Mouse (Mus musculus) embryonic facial prominence, embryonic 11.5 days (tissue): ENCODE measurements around the gene Ptrh2. TPM values are rescaled to one million over a fixed set of nuclear protein-coding genes. Genes with fewer than 3 reads are reported as not detected.

Source experiments
- ATAC-seq: fragments of 200-750 bp; cut with Nextera tagmentation; replicated peaks from 2 replicates; pipeline ENCODE4 v1.8.0; 2017; ENCODE audit warnings: low read depth; ENCODE audit not compliant: insufficient number of reproducible peaks, low FRiP score, low TSS enrichment
- DNase-seq: peaks from one replicate; pipeline ENCODE4 v3.0.0-alpha.2; 2015; ENCODE audit warnings: low spot score
- H3K27ac ChIP-seq: fragments of 300-500 bp; sonication (generic); replicated peaks from 2 replicates; pipeline ENCODE4 v1.5.1; 2014; ENCODE audit warnings: mild to moderate bottlenecking, low read depth, low read length, control low read depth
- H3K27me3 ChIP-seq: fragments of 300-500 bp; sonication (generic); 2 replicates; pipeline ENCODE4 v1.6.1; 2014; ENCODE audit warnings: mild to moderate bottlenecking, low read length, moderate library complexity, mixed read lengths; ENCODE audit not compliant: control insufficient read depth, insufficient read depth
- H3K36me3 ChIP-seq: fragments of 300-500 bp; sonication (generic); replicated peaks from 2 replicates; pipeline ENCODE4 v1.6.1; 2014; ENCODE audit warnings: low read depth, mild to moderate bottlenecking, low read length, moderate library complexity, mixed read lengths; ENCODE audit not compliant: control insufficient read depth, insufficient read depth
- H3K4me1 ChIP-seq: fragments of 300-500 bp; sonication (generic); 2 replicates; pipeline ENCODE4 v1.6.1; 2014; ENCODE audit warnings: low read length, mixed read lengths; ENCODE audit not compliant: control insufficient read depth, insufficient read depth
- H3K4me2 ChIP-seq: fragments of 300-500 bp; sonication (generic); 2 replicates; pipeline ENCODE4 v1.6.1; 2014; ENCODE audit warnings: low read depth, mild to moderate bottlenecking, control low read depth, low read length, moderate library complexity
- H3K4me3 ChIP-seq: fragments of 300-500 bp; sonication (generic); 2 replicates; pipeline ENCODE4 v1.5.1; 2014; ENCODE audit warnings: low read depth, low read length, control low read depth
- H3K9ac ChIP-seq: fragments of 300-500 bp; sonication (generic); replicated peaks from 2 replicates; pipeline ENCODE4 v1.6.1; 2014; ENCODE audit warnings: mild to moderate bottlenecking, control low read depth, low read length
- H3K9me3 ChIP-seq: fragments of 300-500 bp; sonication (generic); replicated peaks from 2 replicates; pipeline ENCODE4 v1.6.1; 2016; ENCODE audit warnings: mild to moderate bottlenecking, low read length, inconsistent platforms, mixed read lengths; ENCODE audit not compliant: control insufficient read depth
- WGBS: fragments of 180-500 bp; shearing (Covaris S2); extraction: QIAGEN DNeasy Blood & Tissue Kit; methylation state at CpG from one replicate; pipeline ENCODE4 v1.1.7; 2014; 5-methylcytosine and 5-hydroxymethylcytosine counted together
- polyA plus RNA-seq: library from polyadenylated mRNA; unstranded; fragments of >200 nt; fragmentation: Nextera tagmentation; extraction: Ambion mirVana; gene quantifications from 2 replicates; pipeline ENCODE4 v1.2.1, GENCODE M21; 2014

Gene Ptrh2
- polyA plus RNA-seq, 1 experiment from 2014 or later, result 49.6 TPM

- H3K4me1 ChIP-seq, result no peaks in the 10 kb centered on the region
These were observed 35.9 kb upstream of the Ptrh2 start for GRCm38 (mm10) chr11:86647706-86648447.

GRCm38 (mm10) chr11:86649542-86649941 is 34.2 kb upstream of the Ptrh2 start:
- H3K9me3 ChIP-seq, result no peaks in the 10 kb centered on the region
- H3K27ac ChIP-seq, result no peak overlapping the region
- no peak overlapping the region for H3K4me2 ChIP-seq
- no peak overlapping the region for H3K4me3 ChIP-seq
- no peaks in the 10 kb centered on the region for H3K4me1 ChIP-seq
- no peaks in the 10 kb centered on the region for H3K27me3 ChIP-seq
- DNase-seq, result no peak
- no peak overlapping the region for H3K9ac ChIP-seq
- ATAC-seq, result no peak
- H3K36me3 ChIP-seq, result no peaks in the 10 kb centered on the region
- WGBS, result 85% methylated on average over 1 of the region's 1 CpGs

More at GRCm38 (mm10) chr11:86647706-86648447, 35.9 kb upstream of the Ptrh2 start:
- H3K9ac ChIP-seq, result no peak overlapping the region
- ATAC-seq (no peak), DNase-seq (no peak)
- no peaks in the 10 kb centered on the region for H3K9me3 ChIP-seq
- H3K27me3 ChIP-seq, result no peaks in the 10 kb centered on the region
- H3K4me3 ChIP-seq, result no peak overlapping the region
- H3K4me2 ChIP-seq, result no peak overlapping the region
- no peaks in the 10 kb centered on the region for H3K36me3 ChIP-seq
- H3K27ac ChIP-seq, result no peak overlapping the region
- WGBS, result 78% methylated on average over 15 of the region's 15 CpGs

- H3K4me1 ChIP-seq, result no peaks in the 10 kb centered on the region
- H3K36me3 ChIP-seq, result no peaks in the 10 kb centered on the region
- no peak for ATAC-seq
- WGBS, result 70% methylated on average over 6 of the region's 6 CpGs
- no peak overlapping the region for H3K9ac ChIP-seq
- H3K27me3 ChIP-seq, result no peaks in the 10 kb centered on the region
- H3K4me2 ChIP-seq, result no peak overlapping the region
- no peaks in the 10 kb centered on the region for H3K9me3 ChIP-seq
- H3K4me3 ChIP-seq, result no peak overlapping the region
- H3K27ac ChIP-seq, result no peak overlapping the region
- no peak for DNase-seq
These were observed 33.1 kb upstream of the Ptrh2 start for GRCm38 (mm10) chr11:86650676-86651075.

- WGBS, result 87% methylated on average over 4 of the region's 4 CpGs
- no peak for DNase-seq
These were observed 31.2 kb upstream of the Ptrh2 start for GRCm38 (mm10) chr11:86652578-86652979.

GRCm38 (mm10) chr11:86653446-86653845 is 30.3 kb upstream of the Ptrh2 start:
- no peaks in the 10 kb centered on the region for H3K36me3 ChIP-seq
- no peak overlapping the region for H3K4me2 ChIP-seq
- ATAC-seq, result no peak
- H3K27me3 ChIP-seq, result no peaks in the 10 kb centered on the region
- no peaks in the 10 kb centered on the region for H3K4me1 ChIP-seq
- DNase-seq, result peak; percentile 84
- no peak overlapping the region for H3K27ac ChIP-seq
- no peak overlapping the region for H3K9ac ChIP-seq
- no peaks in the 10 kb centered on the region for H3K9me3 ChIP-seq
- whole genome bisulfite sequencing, result 42% methylated on average over 3 of the region's 3 CpGs
- no peak overlapping the region for H3K4me3 ChIP-seq

More at GRCm38 (mm10) chr11:86652578-86652979, 31.2 kb upstream of the Ptrh2 start:
- Histone ChIP-seq H3K27ac (no peak overlapping the region), H3K9me3 (no peaks in the 10 kb centered on the region), H3K4me1 (no peaks in the 10 kb centered on the region), H3K27me3 (no peaks in the 10 kb centered on the region), H3K4me3 (no peak overlapping the region), H3K36me3 (no peaks in the 10 kb centered on the region), H3K4me2 (no peak overlapping the region), H3K9ac (no peak overlapping the region)
- ATAC-seq, result no peak

GRCm38 (mm10) chr11:86654096-86654495 is 29.7 kb upstream of the Ptrh2 start:
- no peak overlapping the region for H3K4me3 ChIP-seq
- H3K4me2 ChIP-seq, result no peak overlapping the region
- no peaks in the 10 kb centered on the region for H3K27me3 ChIP-seq
- H3K27ac ChIP-seq, result no peak overlapping the region
- H3K36me3 ChIP-seq, result no peaks in the 10 kb centered on the region
- ATAC-seq (no peak), DNase-seq (no peak)
- no peaks in the 10 kb centered on the region for H3K9me3 ChIP-seq
- 89% methylated on average over 4 of the region's 4 CpGs for WGBS
- H3K9ac ChIP-seq, result no peak overlapping the region
- H3K4me1 ChIP-seq, result no peaks in the 10 kb centered on the region

GRCm38 (mm10) chr11:86655671-86656070 is 28.1 kb upstream of the Ptrh2 start:
- Histone ChIP-seq H3K9me3 (no peaks in the 10 kb centered on the region), H3K27ac (no peak overlapping the region), H3K4me2 (no peak overlapping the region), H3K4me1 (no peaks in the 10 kb centered on the region), H3K4me3 (no peak overlapping the region), H3K36me3 (no peaks in the 10 kb centered on the region), H3K9ac (no peak overlapping the region), H3K27me3 (no peaks in the 10 kb centered on the region)
- ATAC-seq (no peak), DNase-seq (peak; percentile 59)
- WGBS, result 67% methylated on average over 1 of the region's 1 CpGs

GRCm38 (mm10) chr11:86656849-86657567 is 26.8 kb upstream of the Ptrh2 start:
- no peak for DNase-seq
- H3K9me3 ChIP-seq, result no peaks in the 10 kb centered on the region
- no peak overlapping the region for H3K27ac ChIP-seq
- H3K9ac ChIP-seq, result no peak overlapping the region
- no peaks in the 10 kb centered on the region for H3K27me3 ChIP-seq
- H3K4me2 ChIP-seq, result no peak overlapping the region
- no peak overlapping the region for H3K4me3 ChIP-seq
- no peak for ATAC-seq
- WGBS, result 91% methylated on average over 4 of the region's 4 CpGs
- H3K4me1 ChIP-seq, result no peaks in the 10 kb centered on the region
- no peaks in the 10 kb centered on the region for H3K36me3 ChIP-seq
